Mouse (Mus musculus) limb, embryonic 11.5 days (tissue): ENCODE measurements around the gene Ica1. TPM values are rescaled to one million over a fixed set of nuclear protein-coding genes. Genes with fewer than 3 reads are reported as not detected.

ENCODE experiments used
- ATAC-seq: fragments of 200-750 bp; cut with Nextera tagmentation; 2 replicates; pipeline ENCODE4 v1.8.0; 2017; ENCODE audit warnings: low read depth; ENCODE audit not compliant: insufficient number of reproducible peaks, low FRiP score, low TSS enrichment
- DNase-seq: peaks from one replicate; pipeline ENCODE4 v3.0.0-alpha.2; 2015; ENCODE audit warnings: low spot score
- H3K27ac ChIP-seq: fragments of 300-500 bp; sonication (generic); replicated peaks from 2 replicates; pipeline ENCODE4 v1.5.1; 2014; ENCODE audit warnings: low read depth, mild to moderate bottlenecking, low read length
- H3K27me3 ChIP-seq: fragments of 300-500 bp; sonication (generic); 2 replicates; pipeline ENCODE4 v1.6.1; 2014; ENCODE audit warnings: mild to moderate bottlenecking, low read length, mixed read lengths; ENCODE audit not compliant: control insufficient read depth, insufficient read depth
- H3K36me3 ChIP-seq: fragments of 300-500 bp; sonication (generic); 2 replicates; pipeline ENCODE4 v1.6.1; 2014; ENCODE audit warnings: mild to moderate bottlenecking, low read length, moderate library complexity, mixed read lengths; ENCODE audit not compliant: control insufficient read depth, insufficient read depth
- H3K4me1 ChIP-seq: fragments of 300-500 bp; sonication (generic); 2 replicates; pipeline ENCODE4 v1.6.1; 2014; ENCODE audit warnings: low read length, mixed read lengths; ENCODE audit not compliant: control insufficient read depth, insufficient read depth
- H3K4me2 ChIP-seq: fragments of 300-500 bp; sonication (generic); 2 replicates; pipeline ENCODE4 v1.6.1; 2014; ENCODE audit warnings: low read depth, mild to moderate bottlenecking, moderate library complexity; ENCODE audit not compliant: severe bottlenecking
- H3K4me3 ChIP-seq: fragments of 300-500 bp; sonication (generic); 2 replicates; pipeline ENCODE4 v1.5.1; 2014; ENCODE audit warnings: low read depth, low read length
- H3K9ac ChIP-seq: fragments of 300-500 bp; sonication (generic); 2 replicates; pipeline ENCODE4 v1.6.1; 2014; ENCODE audit warnings: mild to moderate bottlenecking, low read length
- H3K9me3 ChIP-seq: fragments of 300-500 bp; sonication (generic); 2 replicates; pipeline ENCODE4 v1.6.1; 2016; ENCODE audit warnings: low read length; ENCODE audit not compliant: control insufficient read depth
- WGBS: fragments of 180-500 bp; shearing (Covaris S2); extraction: QIAGEN DNeasy Blood & Tissue Kit; methylation state at CpG from one replicate; pipeline ENCODE4 v1.1.7; 2014; 5-methylcytosine and 5-hydroxymethylcytosine counted together
- polyA plus RNA-seq: library from polyadenylated mRNA; unstranded; fragments of >200 nt; fragmentation: Nextera tagmentation; extraction: Ambion mirVana; gene quantifications from 2 replicates; pipeline ENCODE4 v1.2.1, GENCODE M21; 2014

The Ica1 gene
- polyA plus RNA-seq, 1 experiment from 2014 or later, result 17.5 TPM

- Histone ChIP-seq H3K4me1 (no peaks in the 10 kb centered on the region), H3K4me2 (no peak overlapping the region), H3K27me3 (no peaks in the 10 kb centered on the region), H3K4me3 (no peak overlapping the region), H3K27ac (no peak overlapping the region), H3K9ac (no peak overlapping the region), H3K36me3 (no peaks in the 10 kb centered on the region), H3K9me3 (no peaks in the 10 kb centered on the region)
- 96% methylated on average over 2 of the region's 2 CpGs for WGBS
- DNase-seq (no peak), ATAC-seq (no peak)
Measured at GRCm38 (mm10) chr6:8655454-8655853, 122.8 kb downstream of the Ica1 start.

DNA sequence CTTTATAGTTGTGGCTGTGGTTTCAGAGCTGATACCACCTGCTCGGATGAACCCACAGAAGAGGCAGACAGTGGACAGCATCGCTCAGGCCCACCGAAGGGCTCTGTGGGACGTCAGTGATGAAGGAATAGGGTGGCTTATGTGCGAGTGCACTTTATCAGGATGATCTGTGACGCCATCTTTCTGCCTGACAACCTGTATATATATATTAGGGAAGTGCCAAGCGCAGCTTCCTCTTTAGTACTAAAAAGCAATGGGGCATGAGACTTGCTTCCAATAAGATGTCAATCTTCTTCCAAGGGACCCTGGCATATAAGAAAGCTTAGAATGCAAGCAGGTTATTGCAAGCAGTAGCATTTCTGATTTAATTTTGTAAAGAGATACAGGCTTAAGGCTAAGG is 127.9 kb downstream of the Ica1 start:
- Histone ChIP-seq H3K9ac (no peak overlapping the region), H3K4me1 (no peaks in the 10 kb centered on the region), H3K9me3 (no peaks in the 10 kb centered on the region), H3K27ac (no peak overlapping the region), H3K27me3 (no peaks in the 10 kb centered on the region), H3K4me3 (no peak overlapping the region), H3K4me2 (no peak overlapping the region), H3K36me3 (no peaks in the 10 kb centered on the region)
- ATAC-seq (no peak), DNase-seq (no peak)
- 91% methylated on average over 7 of the region's 7 CpGs for WGBS

DNA sequence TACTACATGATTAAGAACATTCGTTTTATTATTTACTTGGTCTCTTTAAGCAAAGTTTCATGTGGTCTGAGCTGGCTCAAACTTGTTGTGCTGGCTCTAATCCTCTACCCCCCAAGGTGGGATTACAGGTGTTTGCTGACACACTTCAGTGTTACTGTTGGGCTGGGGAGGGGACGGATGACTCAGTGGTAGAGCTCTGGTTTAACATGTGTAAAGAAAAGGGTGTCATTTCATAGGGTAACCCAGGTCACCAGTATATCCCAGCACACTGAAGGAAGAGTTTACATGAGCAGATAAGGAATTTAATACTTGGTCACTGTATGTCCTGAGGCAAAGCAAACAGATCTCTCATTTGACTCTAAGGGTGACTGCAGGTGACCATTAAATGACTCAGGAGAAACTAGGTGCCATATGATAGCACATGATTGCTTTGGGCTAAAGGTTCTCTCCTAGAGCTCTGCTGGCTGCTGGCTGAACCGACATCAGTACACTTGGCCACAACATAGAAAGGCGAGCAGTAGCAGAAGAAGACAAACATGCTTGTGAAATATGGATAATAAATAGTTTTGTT is 128.9 kb downstream of the Ica1 start:
- 63% methylated on average over 4 of the region's 4 CpGs for WGBS
- H3K9me3 ChIP-seq, result no peaks in the 10 kb centered on the region

DNA sequence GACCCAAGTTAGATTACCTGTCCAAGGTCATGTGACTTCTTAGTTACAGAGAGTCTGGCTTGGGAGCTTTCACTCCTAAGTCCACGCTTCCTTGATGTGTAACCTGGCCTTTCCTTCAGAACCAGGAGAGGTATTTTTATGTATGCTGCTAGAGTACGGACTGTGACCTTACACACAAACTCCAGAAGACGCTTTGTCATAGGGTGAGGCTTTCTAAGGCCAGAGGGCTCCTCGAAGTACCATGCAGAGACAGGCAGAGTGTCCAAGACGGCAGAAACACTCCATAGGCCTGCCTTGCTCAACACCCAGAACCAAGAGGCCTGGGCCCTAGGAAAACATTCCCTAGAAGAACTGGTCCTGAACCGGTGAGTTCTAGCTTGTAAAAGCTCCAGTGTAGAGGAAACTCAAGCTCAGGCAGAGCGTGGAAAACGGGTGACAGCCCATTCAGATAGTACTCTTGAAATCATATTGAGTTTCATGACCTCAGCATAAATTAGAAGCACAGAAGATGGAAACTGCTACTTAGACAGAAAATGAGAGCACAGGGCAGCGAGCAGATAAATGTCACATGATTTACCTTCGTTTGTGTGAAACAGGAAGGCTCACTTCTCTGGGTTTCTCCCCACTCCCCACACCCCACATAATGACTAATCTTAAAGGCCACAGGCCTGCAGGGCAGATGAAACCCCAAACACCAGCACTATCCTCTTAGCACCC is 129.9 kb downstream of the Ica1 start:
- Histone ChIP-seq H3K4me2 (no peak overlapping the region), H3K36me3 (no peaks in the 10 kb centered on the region), H3K9me3 (no peaks in the 10 kb centered on the region), H3K9ac (no peak overlapping the region), H3K27me3 (no peaks in the 10 kb centered on the region), H3K4me1 (no peaks in the 10 kb centered on the region), H3K27ac (no peak overlapping the region), H3K4me3 (no peak overlapping the region)
- no peak for DNase-seq
- no peak for ATAC-seq
- 80% methylated on average over 10 of the region's 10 CpGs for WGBS

More for the DNA sequence above, 128.9 kb downstream of the Ica1 start:
- Histone ChIP-seq H3K27me3 (no peaks in the 10 kb centered on the region), H3K9ac (no peak overlapping the region), H3K36me3 (no peaks in the 10 kb centered on the region), H3K4me1 (no peaks in the 10 kb centered on the region), H3K4me3 (no peak overlapping the region), H3K4me2 (no peak overlapping the region), H3K27ac (no peak overlapping the region)
- DNase-seq, result no peak
- ATAC-seq, result no peak

DNA sequence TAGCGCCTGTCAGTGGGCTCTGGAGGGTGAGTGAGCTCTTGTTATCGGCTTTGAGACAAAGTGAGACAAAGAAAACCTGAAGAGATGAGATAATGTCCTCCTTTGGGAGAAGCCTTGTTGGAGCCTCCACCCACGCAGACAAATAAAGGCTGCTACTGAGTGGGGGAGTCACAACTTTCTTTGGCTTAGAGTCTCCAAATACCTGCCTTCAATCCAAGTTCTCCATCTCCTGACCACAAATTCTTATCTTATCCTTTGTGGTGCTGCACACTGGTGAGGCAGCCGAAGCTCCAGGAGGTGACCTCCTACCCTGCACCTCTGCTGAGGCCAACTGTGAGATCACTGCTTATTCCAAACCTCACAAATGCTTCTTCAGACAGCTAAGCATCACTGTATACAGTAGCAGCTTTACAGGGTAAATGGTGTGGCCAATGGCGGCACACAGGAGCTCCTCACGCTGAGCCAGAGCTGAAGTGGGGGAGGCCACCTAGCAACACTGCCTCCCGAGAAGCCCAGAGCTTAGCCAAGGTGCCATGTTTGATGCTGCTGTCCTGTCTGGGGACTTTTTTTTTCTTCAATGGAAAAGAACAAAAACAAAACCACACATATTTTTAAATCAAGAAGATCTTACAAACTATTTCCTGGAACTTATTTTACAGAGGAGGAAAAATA is 130.6 kb downstream of the Ica1 start:
- Histone ChIP-seq H3K4me2 (no peak overlapping the region), H3K36me3 (no peaks in the 10 kb centered on the region), H3K9ac (no peak overlapping the region), H3K4me1 (no peaks in the 10 kb centered on the region), H3K4me3 (no peak overlapping the region), H3K27me3 (no peaks in the 10 kb centered on the region), H3K27ac (no peak overlapping the region), H3K9me3 (no peaks in the 10 kb centered on the region)
- WGBS, result 86% methylated on average over 7 of the region's 7 CpGs
- DNase-seq, result no peak
- no peak for ATAC-seq

- no peaks in the 10 kb centered on the region for H3K27me3 ChIP-seq
- H3K27ac ChIP-seq, result no peak overlapping the region
- 51% methylated on average over 2 of the region's 2 CpGs for WGBS
- ATAC-seq (no peak), DNase-seq (no peak)
- no peak overlapping the region for H3K4me3 ChIP-seq
- no peak overlapping the region for H3K4me2 ChIP-seq
- no peaks in the 10 kb centered on the region for H3K4me1 ChIP-seq
- H3K9me3 ChIP-seq, result no peaks in the 10 kb centered on the region
- no peak overlapping the region for H3K9ac ChIP-seq
- no peaks in the 10 kb centered on the region for H3K36me3 ChIP-seq
Measured at GRCm38 (mm10) chr6:8645708-8646107, 132.6 kb downstream of the Ica1 start.

GRCm38 (mm10) chr6:8644703-8645102 is 133.6 kb downstream of the Ica1 start:
- Histone ChIP-seq H3K4me3 (no peak overlapping the region), H3K27ac (no peak overlapping the region), H3K27me3 (no peaks in the 10 kb centered on the region), H3K36me3 (no peaks in the 10 kb centered on the region), H3K4me1 (no peaks in the 10 kb centered on the region), H3K9ac (no peak overlapping the region; the same call in 1 of the 2 replicates), H3K9me3 (no peaks in the 10 kb centered on the region), H3K4me2 (no peak overlapping the region)
- WGBS, result 82% methylated on average over 10 of the region's 10 CpGs
- DNase-seq (no peak), ATAC-seq (no peak)

- Histone ChIP-seq H3K27me3 (no peaks in the 10 kb centered on the region), H3K4me1 (no peaks in the 10 kb centered on the region), H3K27ac (no peak overlapping the region), H3K36me3 (no peaks in the 10 kb centered on the region), H3K9me3 (no peaks in the 10 kb centered on the region), H3K4me3 (no peak overlapping the region), H3K9ac (no peak overlapping the region), H3K4me2 (no peak overlapping the region)
- DNase-seq, result no peak
- ATAC-seq, result no peak
- WGBS, result 88% methylated on average over 5 of the region's 5 CpGs
Measured at GRCm38 (mm10) chr6:8640863-8641262, 137.4 kb downstream of the Ica1 start.
